Mouse (Mus musculus) ES-E14 (cell line): Measurements from ENCODE around the gene Dnajc14. TPM values are rescaled to one million over a fixed set of nuclear protein-coding genes. Genes with fewer than 3 reads are reported as not detected.
A peak's percentile ranks its signal among the peaks of the same experiment; 100 is the strongest.

Experiments
- DNase-seq: peaks from one replicate; pipeline ENCODE4 v3.0.0-alpha.2; 2013; ENCODE audit warnings: low read depth, low spot score
- H3K27ac ChIP-seq: 2 replicates; pipeline ENCODE4 v1.5.1; 2012; ENCODE audit warnings: low read depth, mild to moderate bottlenecking, low read length, moderate library complexity, mixed read lengths; ENCODE audit not compliant: poor library complexity, insufficient read depth, severe bottlenecking
- H3K36me3 ChIP-seq: 2 replicates; pipeline ENCODE4 v1.6.1; 2012; ENCODE audit warnings: mild to moderate bottlenecking, low read length, moderate library complexity, mixed read lengths; ENCODE audit not compliant: control insufficient read depth, poor library complexity, insufficient read depth, severe bottlenecking
- H3K4me1 ChIP-seq, 2 experiments: fragments of 150-350 bp in 1 of 2; sonication (generic) in 1 of 2; 2 replicates each; pipeline ENCODE4 v1.6.1; 2012; ENCODE audit warnings: low read length in 2 of 2, mild to moderate bottlenecking in 1 of 2, mixed read lengths in 1 of 2; ENCODE audit not compliant: control insufficient read depth in 2 of 2, insufficient read depth in 2 of 2, poor library complexity in 1 of 2
- H3K4me3 ChIP-seq, 2 experiments: fragments of 150-350 bp in 1 of 2; sonication (generic) in 1 of 2; 2 replicates each; pipeline ENCODE4 v1.5.1; 2012; ENCODE audit warnings: low read length in 2 of 2, low read depth in 1 of 2, mild to moderate bottlenecking in 1 of 2, mixed read lengths in 1 of 2; ENCODE audit not compliant: insufficient read depth in 1 of 2, poor library complexity in 1 of 2, severe bottlenecking in 1 of 2
- H3K9ac ChIP-seq: 2 replicates; pipeline ENCODE4 v1.6.1; 2012; ENCODE audit warnings: low read depth, mild to moderate bottlenecking, low read length, mixed read lengths; ENCODE audit not compliant: poor library complexity, insufficient read depth, severe bottlenecking
- H3K9me3 ChIP-seq: fragments of 150-350 bp; sonication (generic); 2 replicates; pipeline ENCODE4 v1.6.1; 2012; ENCODE audit warnings: low read depth, mild to moderate bottlenecking, low read length; ENCODE audit not compliant: control insufficient read depth, insufficient read depth
- CHD2 ChIP-seq: IDR thresholded peaks from 2 replicates; pipeline ENCODE4 v1.6.1; 2014; ENCODE audit warnings: mild to moderate bottlenecking, low read depth, low read length, inconsistent platforms
- HCFC1 ChIP-seq: IDR thresholded peaks from 2 replicates; pipeline ENCODE4 v1.6.1; 2012; ENCODE audit warnings: low read length, inconsistent platforms, borderline replicate concordance; ENCODE audit not compliant: insufficient read depth
- MAFK ChIP-seq: IDR thresholded peaks from 2 replicates; pipeline ENCODE4 v1.6.1; 2014; ENCODE audit warnings: mild to moderate bottlenecking, low read depth, low read length, inconsistent platforms; ENCODE audit not compliant: insufficient read depth
- ZC3H11A ChIP-seq: IDR thresholded peaks from 2 replicates; pipeline ENCODE4 v1.6.1; 2012; ENCODE audit warnings: low read depth, mild to moderate bottlenecking, inconsistent platforms, low read length, borderline replicate concordance
- ZNF384 ChIP-seq: IDR thresholded peaks from 2 replicates; pipeline ENCODE4 v1.6.1; 2012; ENCODE audit warnings: low read depth, low read length, inconsistent platforms
- in situ Hi-C, 2 experiments: fragments of 600-800 bp; cut with MboI; formaldehyde crosslinking; loops; one replicate each; pipeline ENCODE4 v1.15.1; 2025; ENCODE audit warnings: low sequenced_read_pairs in 2 of 2, inconsistent platforms in 1 of 2; ENCODE audit not compliant: unreplicated experiment in 2 of 2
- total RNA-seq: library from RNA; depleted of rRNA; stranded (reverse); fragments of 300-350 nt; gene quantifications from 2 replicates; pipeline ENCODE4 v1.2.3, GENCODE M21; 2012

The Dnajc14 gene
- total RNA-seq, 1 experiment, result 53.0 TPM

- Histone ChIP-seq H3K9me3 (no peaks in the 10 kb centered on the region), H3K9ac (peak overlapping the region; percentile 37; the same call in 1 of the 2 replicates), H3K27ac (no peak overlapping the region), H3K4me3 (peak overlapping the region in 1 of 2 experiments; percentile 100; a peak in 2 of 4 replicates), H3K36me3 (peaks cover 3% of the 10 kb centered on the region), H3K4me1 (peaks cover 2 to 5% of the 10 kb centered on the region in 2 experiments; a peak in 3 of 4 replicates)
- DNase-seq, result no peak
- TF ChIP-seq ZC3H11A, result no peak
- in situ Hi-C loops, result no loop called here
These were observed 20.0 kb downstream of the Dnajc14 start for GRCm38 (mm10) chr10:128823821-128824220.

DNA sequence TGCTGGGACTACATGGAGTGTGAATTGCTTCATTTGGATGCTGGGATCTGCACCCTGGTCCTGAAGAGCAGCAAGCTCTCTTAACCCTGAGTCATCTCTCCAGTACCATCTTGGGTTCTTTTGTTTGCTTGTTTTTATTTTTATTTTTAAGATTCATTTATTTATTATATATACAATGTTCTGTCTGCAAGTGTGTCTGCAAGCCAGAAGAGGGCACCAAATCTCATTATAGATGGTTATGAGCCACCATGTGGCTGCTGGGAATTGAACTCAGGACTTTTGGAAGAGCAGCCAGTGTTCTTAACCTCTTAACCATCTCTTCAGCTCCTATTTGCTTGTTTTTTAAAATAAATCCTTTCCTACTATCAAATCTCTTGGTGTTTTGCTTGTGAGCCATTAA lies 33.5 kb downstream of the Dnajc14 start:
- Histone ChIP-seq H3K27ac (no peak overlapping the region), H3K4me1 (no peaks in the 10 kb centered on the region)
- in situ Hi-C loops, result no loop called here

GRCm38 (mm10) chr10:128839434-128839833 lies 35.6 kb downstream of the Dnajc14 start:
- in situ Hi-C loops, result no loop called here

More for the DNA sequence above, 33.5 kb downstream of the Dnajc14 start:
- no peak for DNase-seq
- Histone ChIP-seq H3K4me3 (no peak overlapping the region), H3K9ac (no peak overlapping the region), H3K36me3 (peaks cover 18% of the 10 kb centered on the region), H3K9me3 (no peaks in the 10 kb centered on the region)
- TF ChIP-seq ZNF384, result no peak
- no peak for TF ChIP-seq ZC3H11A
- no peak for TF ChIP-seq MAFK
- TF ChIP-seq CHD2, result no peak
- TF ChIP-seq HCFC1, result no peak

DNA sequence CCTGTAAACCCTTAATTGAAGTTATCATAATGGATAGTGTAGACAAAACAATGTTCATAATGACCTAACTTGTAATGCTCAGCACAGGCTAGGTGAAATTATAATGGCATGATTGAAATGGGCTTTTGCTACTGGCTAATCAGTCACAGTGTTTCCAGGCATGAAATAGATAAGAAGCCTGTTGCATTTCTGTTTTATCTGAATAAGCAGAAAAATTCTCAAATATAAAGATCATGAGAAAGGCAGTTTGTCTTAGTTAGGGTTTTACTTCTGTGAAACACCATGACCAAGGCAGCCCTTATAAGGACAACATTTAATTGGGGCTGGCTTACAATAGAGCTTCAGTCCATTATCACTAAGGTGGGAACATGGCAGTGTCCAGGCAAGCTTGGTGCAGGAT lies 36.8 kb downstream of the Dnajc14 start:
- Histone ChIP-seq H3K36me3 (peaks cover 25% of the 10 kb centered on the region), H3K4me3 (no peak overlapping the region), H3K9me3 (no peaks in the 10 kb centered on the region), H3K4me1 (no peaks in the 10 kb centered on the region), H3K27ac (no peak overlapping the region), H3K9ac (no peak overlapping the region)
- no peak for DNase-seq
- TF ChIP-seq ZC3H11A, result no peak
- no peak for TF ChIP-seq ZNF384
- TF ChIP-seq MAFK, result no peak
- TF ChIP-seq CHD2, result no peak
- no peak for TF ChIP-seq HCFC1
- in situ Hi-C loops, result no loop called here

More at GRCm38 (mm10) chr10:128839434-128839833, 35.6 kb downstream of the Dnajc14 start:
- Histone ChIP-seq H3K36me3 (peaks cover 28% of the 10 kb centered on the region), H3K4me3 (no peak overlapping the region), H3K27ac (no peak overlapping the region), H3K9me3 (no peaks in the 10 kb centered on the region), H3K4me1 (no peaks in the 10 kb centered on the region), H3K9ac (no peak overlapping the region)
- TF ChIP-seq ZNF384 (no peak), HCFC1 (no peak), ZC3H11A (no peak), MAFK (no peak), CHD2 (no peak)
- no peak for DNase-seq

DNA sequence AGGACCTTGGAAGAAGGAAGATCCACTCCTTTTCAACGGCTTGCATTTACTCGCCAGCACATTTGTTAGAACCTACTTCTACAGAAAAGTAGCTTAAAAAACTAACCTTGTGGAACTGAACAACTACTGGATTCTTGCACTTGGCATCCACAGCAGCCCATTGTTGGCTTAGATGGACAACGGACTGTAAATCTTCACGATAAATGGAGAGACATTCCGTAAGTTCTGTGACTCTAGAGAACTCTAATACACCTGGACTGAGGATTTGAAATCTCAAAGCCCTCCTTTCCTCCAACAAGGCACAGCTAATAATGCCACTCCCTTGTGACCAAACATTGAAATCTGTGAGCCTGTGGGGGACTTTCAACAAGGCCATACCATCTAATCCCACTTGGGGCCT lies 39.4 kb downstream of the Dnajc14 start:
- H3K4me1 ChIP-seq, result no peaks in the 10 kb centered on the region
- DNase-seq, result no peak
- TF ChIP-seq CHD2 (no peak), ZNF384 (no peak), ZC3H11A (no peak), HCFC1 (no peak), MAFK (no peak)
- H3K27ac ChIP-seq, result no peak overlapping the region
- no peak overlapping the region for H3K4me3 ChIP-seq
- H3K9ac ChIP-seq, result no peak overlapping the region
- H3K36me3 ChIP-seq, result peaks cover 20% of the 10 kb centered on the region
- no peaks in the 10 kb centered on the region for H3K9me3 ChIP-seq
- in situ Hi-C loops, result no loop called here
